Mouse (Mus musculus): ENCODE measurements around the gene Fbxo39. TPM values are rescaled to one million over a fixed set of nuclear protein-coding genes. Genes with fewer than 3 reads are reported as not detected.

Gene Fbxo39
- polyA plus RNA-seq, 1 experiment from 2014 or later: not detected

- Histone ChIP-seq H3K36me3 (no peaks in the 10 kb centered on the region), H3K9me3 (no peaks in the 10 kb centered on the region), H3K4me3 (no peak overlapping the region), H3K27me3 (no peaks in the 10 kb centered on the region), H3K27ac (no peak overlapping the region), H3K4me1 (no peaks in the 10 kb centered on the region), H3K9ac (no peak overlapping the region), H3K4me2 (no peak overlapping the region)
- ATAC-seq (ENCODE audit: borderline replicate concordance, extremely low read depth, low FRiP score, low TSS enrichment): no peak
- 62% methylated on average over 6 of the region's 6 CpGs for WGBS
These were observed 28.2 kb upstream of the Fbxo39 start for GRCm38 (mm10) chr11:72285971-72286480.

GRCm38 (mm10) chr11:72286651-72287050 lies 27.6 kb upstream of the Fbxo39 start:
- no peak overlapping the region for H3K9ac ChIP-seq
- H3K4me1 ChIP-seq: no peaks in the 10 kb centered on the region
- no peaks in the 10 kb centered on the region for H3K9me3 ChIP-seq
- no peak overlapping the region for H3K4me3 ChIP-seq
- H3K4me2 ChIP-seq: no peak overlapping the region
- H3K36me3 ChIP-seq: no peaks in the 10 kb centered on the region
- ATAC-seq (ENCODE audit: borderline replicate concordance, extremely low read depth, low FRiP score, low TSS enrichment): no peak
- H3K27me3 ChIP-seq: no peaks in the 10 kb centered on the region
- WGBS: 67% methylated on average over 3 of the region's 3 CpGs
- no peak overlapping the region for H3K27ac ChIP-seq

DNA sequence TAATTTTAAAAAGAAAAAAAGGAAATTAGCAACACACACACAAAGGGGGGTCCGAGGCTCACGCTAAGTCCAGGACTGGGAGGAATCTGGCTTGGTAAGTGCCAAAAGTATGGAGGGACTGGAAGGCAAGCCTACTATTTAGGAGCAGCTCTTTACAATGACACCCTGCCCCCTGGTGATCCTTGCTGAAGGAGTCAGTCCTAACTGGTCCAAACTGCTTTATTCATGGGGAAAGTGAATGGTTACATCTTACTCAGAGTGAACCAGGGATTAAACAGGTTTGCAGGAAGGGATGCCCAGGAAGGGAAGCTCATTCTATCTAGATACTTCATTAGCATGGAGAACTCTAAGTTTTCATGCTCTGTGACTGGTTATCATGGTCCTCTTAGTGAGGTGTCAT lies 27.1 kb upstream of the Fbxo39 start:
- Histone ChIP-seq H3K36me3 (no peaks in the 10 kb centered on the region), H3K27ac (no peak overlapping the region), H3K4me2 (no peak overlapping the region), H3K4me1 (no peaks in the 10 kb centered on the region), H3K9me3 (no peaks in the 10 kb centered on the region), H3K4me3 (no peak overlapping the region), H3K9ac (no peak overlapping the region), H3K27me3 (no peaks in the 10 kb centered on the region)
- ATAC-seq (ENCODE audit: borderline replicate concordance, extremely low read depth, low FRiP score, low TSS enrichment): no peak
- WGBS: 87% methylated on average over 2 of the region's 2 CpGs

DNA sequence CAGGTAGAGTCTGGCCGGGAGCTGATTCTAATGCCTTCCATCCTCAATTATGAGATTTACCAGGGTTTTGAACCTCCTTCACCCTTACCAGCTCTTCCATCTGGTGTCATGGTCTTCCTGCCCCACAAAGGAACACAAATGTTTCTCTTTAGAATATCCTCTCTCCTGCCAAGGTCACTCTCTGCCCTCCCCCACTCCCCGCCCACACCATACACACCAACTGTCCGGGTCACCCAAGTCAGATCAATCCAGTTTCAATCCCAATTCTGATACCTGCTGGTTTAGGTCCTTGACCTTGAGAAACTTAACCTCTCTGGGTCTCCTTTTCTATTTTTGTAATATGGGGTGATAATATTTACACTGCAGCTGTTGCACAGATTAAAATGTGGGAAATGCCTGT lies 26.7 kb upstream of the Fbxo39 start:
- Histone ChIP-seq H3K9me3 (no peaks in the 10 kb centered on the region), H3K4me2 (no peak overlapping the region), H3K4me3 (no peak overlapping the region), H3K27ac (no peak overlapping the region), H3K9ac (no peak overlapping the region), H3K4me1 (no peaks in the 10 kb centered on the region), H3K27me3 (no peaks in the 10 kb centered on the region), H3K36me3 (no peaks in the 10 kb centered on the region)
- WGBS: 82% methylated on average over 3 of the region's 3 CpGs
- ATAC-seq (ENCODE audit: borderline replicate concordance, extremely low read depth, low FRiP score, low TSS enrichment): no peak; the same call in 1 of the 2 replicates

- no peaks in the 10 kb centered on the region for H3K27me3 ChIP-seq
- no peak overlapping the region for H3K27ac ChIP-seq
- H3K9ac ChIP-seq: no peak overlapping the region
- no peak overlapping the region for H3K4me2 ChIP-seq
- no peaks in the 10 kb centered on the region for H3K36me3 ChIP-seq
- H3K4me1 ChIP-seq: no peaks in the 10 kb centered on the region
- H3K9me3 ChIP-seq: no peaks in the 10 kb centered on the region
- no peak for ATAC-seq (ENCODE audit: borderline replicate concordance, extremely low read depth, low FRiP score, low TSS enrichment)
- no peak overlapping the region for H3K4me3 ChIP-seq
- WGBS: 81% methylated on average over 2 of the region's 2 CpGs
These were observed 21.1 kb upstream of the Fbxo39 start for GRCm38 (mm10) chr11:72293116-72293515.

GRCm38 (mm10) chr11:72301334-72301733 lies 12.9 kb upstream of the Fbxo39 start, which contains the start of gene Xaf1:
TSS of gene Xaf1 (plus strand) at chr11:72301629.
- Histone ChIP-seq H3K9ac (no peak within 1 kb of the TSS), H3K9me3 (no peaks in the 10 kb centered on the region), H3K27me3 (no peaks in the 10 kb centered on the region), H3K4me2 (peak within 1 kb of the TSS; percentile 54), H3K4me1 (peaks cover 17% of the 10 kb centered on the region), H3K36me3 (no peaks in the 10 kb centered on the region), H3K27ac (peak within 1 kb of the TSS; percentile 71), H3K4me3 (peak within 1 kb of the TSS; percentile 33)
- ATAC-seq (ENCODE audit: borderline replicate concordance, extremely low read depth, low FRiP score, low TSS enrichment): peak; percentile 76
- 10% methylated on average over 6 of the region's 6 CpGs for WGBS

- peak overlapping the region; percentile 71; the same call in 1 of the 2 replicates for H3K27ac ChIP-seq
- H3K4me3 ChIP-seq: peak overlapping the region; percentile 33; the same call in 1 of the 2 replicates
- H3K9ac ChIP-seq: no peak overlapping the region
- no peaks in the 10 kb centered on the region for H3K36me3 ChIP-seq
- ATAC-seq (ENCODE audit: borderline replicate concordance, extremely low read depth, low FRiP score, low TSS enrichment): no peak
- no peaks in the 10 kb centered on the region for H3K9me3 ChIP-seq
- peak overlapping the region; percentile 54 for H3K4me2 ChIP-seq
- no peaks in the 10 kb centered on the region for H3K27me3 ChIP-seq
- WGBS: 75% methylated on average over 7 of the region's 7 CpGs
- H3K4me1 ChIP-seq: peaks cover 17% of the 10 kb centered on the region
These were observed 12.0 kb upstream of the Fbxo39 start for GRCm38 (mm10) chr11:72302230-72302629.

DNA sequence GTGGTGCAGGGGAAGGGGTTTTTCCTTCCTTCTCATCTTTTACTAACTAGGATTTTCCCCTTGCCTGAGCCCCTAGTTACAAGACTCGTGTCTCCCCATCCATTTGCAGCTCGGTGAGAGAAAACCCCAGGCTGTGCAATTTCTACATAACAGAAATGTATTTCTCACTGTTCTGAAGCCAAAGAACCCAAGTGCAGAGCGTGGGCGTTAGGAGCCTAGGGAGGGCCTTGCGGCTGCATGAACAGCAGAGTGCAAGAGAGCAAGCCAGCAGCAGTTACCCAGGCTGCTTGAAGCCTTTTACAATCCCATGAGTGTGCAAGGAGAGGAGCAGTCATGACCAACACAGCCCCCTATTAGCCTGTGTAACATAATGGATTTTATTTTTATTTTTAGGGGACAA lies 6.8 kb upstream of the Fbxo39 start:
- 81% methylated on average over 5 of the region's 5 CpGs for WGBS
- Histone ChIP-seq H3K27me3 (no peaks in the 10 kb centered on the region), H3K27ac (no peak overlapping the region), H3K4me2 (no peak overlapping the region), H3K9ac (no peak overlapping the region), H3K36me3 (no peaks in the 10 kb centered on the region), H3K9me3 (no peaks in the 10 kb centered on the region), H3K4me1 (0 out of 2 replicates have a peak, but pooled peaks cover 2% of the 10 kb centered on the region), H3K4me3 (no peak overlapping the region)
- ATAC-seq (ENCODE audit: borderline replicate concordance, extremely low read depth, low FRiP score, low TSS enrichment): no peak

GRCm38 (mm10) chr11:72308982-72309381 lies 5.3 kb upstream of the Fbxo39 start:
- WGBS: 30% methylated on average over 2 of the region's 2 CpGs
- no peak overlapping the region for H3K4me3 ChIP-seq
- no peaks in the 10 kb centered on the region for H3K36me3 ChIP-seq
- no peak overlapping the region for H3K27ac ChIP-seq
- H3K9me3 ChIP-seq: no peaks in the 10 kb centered on the region
- H3K4me1 ChIP-seq: no peaks in the 10 kb centered on the region
- H3K4me2 ChIP-seq: no peak overlapping the region
- peaks cover 8% of the 10 kb centered on the region for H3K27me3 ChIP-seq
- no peak overlapping the region for H3K9ac ChIP-seq
- no peak for ATAC-seq (ENCODE audit: borderline replicate concordance, extremely low read depth, low FRiP score, low TSS enrichment)

- Histone ChIP-seq H3K4me1 (0 out of 2 replicates have a peak, but pooled peaks cover 3% of the 10 kb centered on the region), H3K9me3 (no peaks in the 10 kb centered on the region), H3K27ac (no peak overlapping the region), H3K4me3 (no peak overlapping the region), H3K4me2 (no peak overlapping the region), H3K27me3 (peaks cover 23% of the 10 kb centered on the region), H3K36me3 (no peaks in the 10 kb centered on the region), H3K9ac (no peak overlapping the region)
- ATAC-seq (ENCODE audit: borderline replicate concordance, extremely low read depth, low FRiP score, low TSS enrichment): no peak
- WGBS: 69% methylated on average over 4 of the region's 4 CpGs
These were observed 3.8 kb upstream of the Fbxo39 start for GRCm38 (mm10) chr11:72310491-72310890.

- 68% methylated on average over 10 of the region's 10 CpGs for WGBS
- 0 out of 2 replicates have a peak, but pooled peaks cover 3% of the 10 kb centered on the region for H3K4me1 ChIP-seq
- H3K9me3 ChIP-seq: no peaks in the 10 kb centered on the region
- H3K27ac ChIP-seq: no peak overlapping the region
- ATAC-seq (ENCODE audit: borderline replicate concordance, extremely low read depth, low FRiP score, low TSS enrichment): no peak
- H3K9ac ChIP-seq: no peak overlapping the region
- H3K4me3 ChIP-seq: no peak overlapping the region
- no peak overlapping the region for H3K4me2 ChIP-seq
- H3K36me3 ChIP-seq: no peaks in the 10 kb centered on the region
- H3K27me3 ChIP-seq: peaks cover 29% of the 10 kb centered on the region
These were observed 2.8 kb upstream of the Fbxo39 start for GRCm38 (mm10) chr11:72311355-72312001.

GRCm38 (mm10) chr11:72318026-72318425 lies 3.8 kb downstream of the Fbxo39 start:
- H3K4me2 ChIP-seq: no peak overlapping the region
- 55% methylated on average over 5 of the region's 5 CpGs for WGBS

More at GRCm38 (mm10) chr11:72318026-72318425, 3.8 kb downstream of the Fbxo39 start:
- Histone ChIP-seq H3K4me3 (no peak overlapping the region), H3K36me3 (no peaks in the 10 kb centered on the region), H3K27me3 (peaks cover 29% of the 10 kb centered on the region), H3K4me1 (0 out of 2 replicates have a peak, but pooled peaks cover 3% of the 10 kb centered on the region), H3K9me3 (no peaks in the 10 kb centered on the region), H3K27ac (no peak overlapping the region), H3K9ac (no peak overlapping the region)
- ATAC-seq (ENCODE audit: borderline replicate concordance, extremely low read depth, low FRiP score, low TSS enrichment): no peak
